Mouse (Mus musculus) spleen, postnatal 36 days (tissue): Measurements from ENCODE around the gene Hao2.

ENCODE experiments used
- DNase-seq, 2 experiments: peaks; one replicate each; pipeline ENCODE4 v3.0.0; 2022; ENCODE audit warnings: low spot score in 2 of 2, mixed read lengths in 1 of 2

The Hao2 gene

GRCm38 (mm10) chr3:98856892-98857291, 36.1 kb downstream of the Hao2 start:
- DNase-seq, result no peak

- DNase-seq, result no peak
These were observed 37.9 kb downstream of the Hao2 start for GRCm38 (mm10) chr3:98855160-98855559.

GRCm38 (mm10) chr3:98853685-98854084, 39.4 kb downstream of the Hao2 start:
- DNase-seq, result no peak

- DNase-seq, result no peak
These were observed 40.0 kb downstream of the Hao2 start for GRCm38 (mm10) chr3:98853051-98853450.

DNA sequence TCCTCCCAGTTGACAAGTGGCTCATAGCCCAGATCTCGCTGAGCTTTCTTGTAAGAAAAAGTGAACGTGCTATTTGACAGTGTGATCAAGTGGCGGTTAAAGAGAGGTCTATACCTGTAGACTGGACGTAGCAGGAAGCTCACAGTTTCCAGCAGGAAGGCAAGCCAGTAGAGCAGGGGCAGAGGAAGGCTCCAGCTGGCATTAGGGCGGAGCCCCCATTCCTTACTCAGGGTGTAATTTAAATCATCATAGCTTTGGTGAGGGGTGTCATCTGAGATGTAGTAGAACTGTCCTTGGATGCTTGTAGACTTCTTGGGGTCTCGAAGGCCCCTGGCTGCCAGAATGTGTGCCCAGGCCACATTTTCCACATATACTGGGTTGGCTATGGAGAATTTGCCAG, 40.4 kb downstream of the Hao2 start:
- DNase-seq, result no peak

DNA sequence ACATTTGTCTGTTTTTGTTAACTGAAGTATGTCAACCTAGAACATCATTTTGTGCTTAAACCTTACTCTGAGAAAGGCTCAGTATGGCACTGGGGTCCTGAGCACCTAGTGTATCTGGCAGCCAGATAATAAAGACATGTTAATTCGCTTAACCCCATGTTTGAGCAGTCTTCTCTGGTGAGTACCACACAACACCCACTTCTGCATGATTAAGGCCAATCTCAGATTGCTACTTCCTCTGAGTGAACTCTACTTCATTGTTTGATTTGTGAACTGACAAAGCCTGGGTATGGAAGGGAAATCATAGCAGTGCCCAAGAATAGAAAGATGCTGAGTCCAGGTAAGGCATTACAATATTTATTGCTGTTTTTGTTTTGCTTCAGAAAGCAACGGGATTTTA, 41.2 kb downstream of the Hao2 start:
- DNase-seq, result no peak

- DNase-seq, result no peak
These were observed 42.8 kb downstream of the Hao2 start for GRCm38 (mm10) chr3:98850262-98850661.

GRCm38 (mm10) chr3:98848898-98849297, 44.1 kb downstream of the Hao2 start:
- DNase-seq, result no peak
